Mouse (Mus musculus): Measurements from ENCODE around the gene Foxo3. TPM values are rescaled to one million over a fixed set of nuclear protein-coding genes. Genes with fewer than 3 reads are reported as not detected.

The Foxo3 gene
- total and polyA plus RNA-seq, 3 experiments = 9.2 to 18.2 (median 12.6) TPM

GRCm38 (mm10) chr10:42277476-42278306 lies 1.1 kb upstream of the Foxo3 start:
- peak overlapping the region; percentile 85 for H3K27ac ChIP-seq (ENCODE audit: insufficient read depth, low read depth)
- in situ Hi-C loops (cut with MboI; ENCODE audit: low pct_ligation_motif_present, low pct_unique_long_range_greater_than_20kb, low sequenced_read_pairs) = no loop called here
- H3K79me2 ChIP-seq (replicated peaks; ENCODE audit: control insufficient read depth, extremely low read depth, insufficient read depth, poor library complexity, severe bottlenecking) = peaks cover 16% of the 10 kb centered on the region
- H3K36me3 ChIP-seq (replicated peaks in 1 of 2; ENCODE audit: control insufficient read depth in 1 of 2, insufficient read depth in 1 of 2, low read length in 1 of 2) = peaks cover 10 to 16% of the 10 kb centered on the region in 2 experiments
- TF ChIP-seq JUND (conservative IDR thresholded peaks at IDR 0.05; ENCODE audit: low read depth, low read length) (peak; percentile 60), ZNF384 (IDR thresholded peaks at IDR 0.05; ENCODE audit: low read depth, low read length) (no peak), POLR2A (IDR thresholded peaks at IDR 0.05; ENCODE audit: low read depth, low read length) (peak; percentile 42; the same call in 1 of the 2 replicates), ZMIZ1 (IDR thresholded peaks at IDR 0.05; ENCODE audit: low read depth, low read length) (no peak), HCFC1 (IDR thresholded peaks at IDR 0.05; ENCODE audit: low read depth, low read length) (peak; percentile 71), KAT2A (IDR thresholded peaks at IDR 0.05; ENCODE audit: insufficient replicate concordance, low read length) (no peak), NELFE (IDR thresholded peaks at IDR 0.05; ENCODE audit: low read depth, low read length) (0 out of 2 replicates have a peak, but pooled peaks have one; percentile 6), JUN (IDR thresholded peaks at IDR 0.05; ENCODE audit: insufficient read depth, low read depth, low read length) (peak; percentile 68; the same call in 1 of the 2 replicates), POLR2AphosphoS2 (IDR thresholded peaks at IDR 0.05; ENCODE audit: low read depth, low read length) (no peak), UBTF (IDR thresholded peaks at IDR 0.05; ENCODE audit: low read depth, low read length) (no peak), NRF1 (IDR thresholded peaks at IDR 0.05; ENCODE audit: low read depth, low read length) (peak; percentile 61), MXI1 (IDR thresholded peaks at IDR 0.05; ENCODE audit: low read depth, low read length) (peak; percentile 91), TBP (conservative IDR thresholded peaks at IDR 0.05; ENCODE audit: low read depth, low read length) (0 out of 2 replicates have a peak, but pooled peaks have one; percentile 29), IRF4 (IDR thresholded peaks at IDR 0.05; ENCODE audit: low read depth, low read length) (peak; percentile 45), USF1 (IDR thresholded peaks at IDR 0.05; ENCODE audit: low read depth, low read length) (peak; percentile 47), ZKSCAN1 (IDR thresholded peaks at IDR 0.05; ENCODE audit: borderline replicate concordance, low read depth, low read length) (no peak), MAX (IDR thresholded peaks at IDR 0.05; ENCODE audit: low read length) (peak; percentile 71), ETS1 (conservative IDR thresholded peaks at IDR 0.05; ENCODE audit: low read depth, low read length) (peak; percentile 61), SMC3 (IDR thresholded peaks at IDR 0.05; ENCODE audit: low read depth, low read length) (no peak), CHD1 (IDR thresholded peaks at IDR 0.05; ENCODE audit: low read depth, low read length) (peak; percentile 32; the same call in 1 of the 2 replicates), BHLHE40 (IDR thresholded peaks at IDR 0.05; ENCODE audit: low read depth, low read length) (peak; percentile 99), MAFK (IDR thresholded peaks at IDR 0.05; ENCODE audit: insufficient replicate concordance, low read length) (no peak), RCOR1 (conservative IDR thresholded peaks at IDR 0.05; ENCODE audit: low read depth, low read length) (no peak; the same call in 1 of the 2 replicates), E2F4 (IDR thresholded peaks at IDR 0.05; ENCODE audit: insufficient replicate concordance, low read depth, low read length) (no peak), MEF2A (IDR thresholded peaks at IDR 0.05; ENCODE audit: borderline replicate concordance, low read depth, low read length) (no peak), EP300 (IDR thresholded peaks at IDR 0.05; ENCODE audit: low read length) (no peak), ZC3H11A (IDR thresholded peaks at IDR 0.05; ENCODE audit: low read depth, low read length) (no peak), CTCF (conservative IDR thresholded peaks at IDR 0.05 in 1 of 2, IDR thresholded peaks at IDR 0.05 in 1 of 2; ENCODE audit: low read depth in 2 of 2, low read length in 2 of 2) (no peak), PAX5 (IDR thresholded peaks at IDR 0.05; ENCODE audit: low read length) (no peak), SIN3A (IDR thresholded peaks at IDR 0.05; ENCODE audit: low read length) (peak; percentile 57), ELF1 (IDR thresholded peaks at IDR 0.05; ENCODE audit: low read depth, low read length) (peak; percentile 90), RAD21 (IDR thresholded peaks at IDR 0.05; ENCODE audit: low read depth, low read length) (no peak), MYC (IDR thresholded peaks at IDR 0.05; ENCODE audit: low read depth, low read length) (0 out of 2 replicates have a peak, but pooled peaks have one; percentile 7), GABPA (IDR thresholded peaks at IDR 0.05; ENCODE audit: insufficient replicate concordance, low read depth, low read length) (peak; percentile 11; the same call in 1 of the 2 replicates), TCF12 (IDR thresholded peaks at IDR 0.05; ENCODE audit: low read depth, low read length) (peak; percentile 43), USF2 (conservative IDR thresholded peaks at IDR 0.05; ENCODE audit: low read depth, low read length) (no peak; the same call in 1 of the 2 replicates), CHD2 (IDR thresholded peaks at IDR 0.05; ENCODE audit: low read length) (peak; percentile 27; the same call in 1 of the 2 replicates), MAZ (IDR thresholded peaks at IDR 0.05; ENCODE audit: low read depth, low read length) (peak; percentile 86)
- H3K4me1 ChIP-seq (ENCODE audit: control insufficient read depth in 1 of 2, insufficient read depth in 2 of 2) = peaks cover 8 to 25% of the 10 kb centered on the region in 2 experiments
- peaks cover 13% of the 10 kb centered on the region for H3K9me3 ChIP-seq (replicated peaks; ENCODE audit: low read length)
- no peaks in the 10 kb centered on the region for H3K27me3 ChIP-seq (replicated peaks)
- dilution Hi-C loops (cut with MboI; ENCODE audit: extremely low pct_ligation_motif_present, extremely low pct_unique_long_range_greater_than_20kb, low sequenced_read_pairs) = no loop called here
- peak overlapping the region; percentile 73 for H3K4me2 ChIP-seq (ENCODE audit: insufficient read depth, low read depth, poor library complexity, severe bottlenecking)
- H3K4me3 ChIP-seq (replicated peaks in 1 of 3; ENCODE audit: low read depth in 2 of 3, low read length in 2 of 3, poor library complexity in 1 of 3) = peak overlapping the region; percentile 82 to 90 (median 88)
- peak; percentile 97 for DNase-seq (ENCODE audit: extremely low read depth)
- peak overlapping the region; percentile 58 for H3K9ac ChIP-seq (ENCODE audit: insufficient read depth, low read depth)
